Mouse (Mus musculus): ENCODE measurements around the gene Gm20388. TPM values are rescaled to one million over a fixed set of nuclear protein-coding genes. Genes with fewer than 3 reads are reported as not detected.

The Gm20388 gene
- total and polyA plus RNA-seq, 2 experiments from 2014 or later, result 51.3 TPM; not detected in 1

DNA sequence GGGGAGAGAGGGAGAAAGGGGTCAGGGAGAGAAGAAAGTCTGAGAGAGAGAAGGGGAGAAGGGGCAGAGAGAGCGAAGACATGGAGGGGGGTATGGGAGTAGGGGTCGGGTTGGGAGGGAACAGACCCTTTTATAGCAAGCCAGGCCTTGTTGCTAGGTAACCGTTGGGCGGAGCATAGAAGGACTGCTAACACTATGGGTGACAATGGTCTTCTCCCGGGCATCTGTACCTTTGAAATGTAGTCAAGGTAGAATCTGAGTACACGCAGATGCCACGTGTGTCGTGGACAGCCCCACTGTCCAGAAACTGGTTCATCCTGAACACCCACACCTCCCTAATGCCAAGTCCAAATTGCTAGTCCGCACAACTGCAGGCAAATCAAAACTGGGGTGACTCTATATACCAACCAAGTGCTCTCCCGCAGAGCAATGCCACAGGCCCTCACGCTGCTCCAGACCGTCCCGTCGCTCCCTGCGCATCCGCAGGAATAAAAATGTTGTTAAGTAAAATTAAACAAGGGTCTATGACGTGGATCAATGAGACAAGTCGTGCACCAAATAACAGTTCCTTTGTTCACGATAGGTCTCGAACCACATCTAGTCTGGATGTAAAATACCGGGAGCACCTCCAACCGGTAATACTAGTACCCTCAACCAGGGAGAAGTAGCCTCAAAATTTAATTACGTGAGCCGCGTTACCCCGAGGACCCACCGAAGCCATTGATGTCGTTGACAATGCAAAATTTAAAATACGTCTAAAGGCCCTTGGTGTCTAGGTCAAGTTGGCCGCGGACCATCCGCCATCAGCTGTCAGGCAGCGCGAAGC lies 3566.5 kb downstream of the Gm20388 start:
- DNase-seq, result peak; percentile 69

GRCm38 (mm10) chr8:123477737-123478258 lies 3567.2 kb downstream of the Gm20388 start, which contains the start of gene Afg3l1:
Gene Afg3l1 (plus strand): TSS chr8:123477903.
- Histone ChIP-seq H3K36me3 (ENCODE audit: insufficient read depth) (peaks cover 13% of the 10 kb centered on the region), H3K9ac (peak within 1 kb of the TSS; percentile 87), H3K9me3 (ENCODE audit: low read length) (no peaks in the 10 kb centered on the region), H3K4me3 (ENCODE audit: low read depth, low read length) (peak within 1 kb of the TSS; percentile 87), H3K4me1 (ENCODE audit: insufficient read depth) (0 out of 2 replicates have a peak, but pooled peaks cover 7% of the 10 kb centered on the region), H3K27ac (ENCODE audit: low read depth, low read length) (peak within 1 kb of the TSS; percentile 96), H3K27me3 (ENCODE audit: insufficient read depth, low read length) (no peaks in the 10 kb centered on the region), H3K4me2 (ENCODE audit: low read depth) (peak within 1 kb of the TSS; percentile 62)
- ATAC-seq (peak; percentile 92), DNase-seq (peak; percentile 94)
- 2% methylated on average over 51 of the region's 58 CpGs for WGBS
- no peak for TF ChIP-seq CTCF (IDR thresholded peaks at IDR 0.05; ENCODE audit: low read depth)

More for the DNA sequence above, 3566.5 kb downstream of the Gm20388 start:
- no peak for TF ChIP-seq CTCF (IDR thresholded peaks at IDR 0.05; ENCODE audit: low read depth)
- 7% methylated on average over 34 of the region's 34 CpGs for WGBS
- Histone ChIP-seq H3K27ac (ENCODE audit: low read depth, low read length) (peak overlapping the region; percentile 96), H3K27me3 (ENCODE audit: insufficient read depth, low read length) (no peaks in the 10 kb centered on the region), H3K4me3 (ENCODE audit: low read depth, low read length) (peak overlapping the region; percentile 87), H3K9ac (peak overlapping the region; percentile 87), H3K4me2 (ENCODE audit: low read depth) (peak overlapping the region; percentile 62), H3K4me1 (ENCODE audit: insufficient read depth) (0 out of 2 replicates have a peak, but pooled peaks cover 7% of the 10 kb centered on the region), H3K9me3 (ENCODE audit: low read length) (no peaks in the 10 kb centered on the region), H3K36me3 (ENCODE audit: insufficient read depth) (peaks cover 8% of the 10 kb centered on the region)
- ATAC-seq, result peak; percentile 55

GRCm38 (mm10) chr8:123478456-123479218 lies 3568.0 kb downstream of the Gm20388 start:
- Histone ChIP-seq H3K9me3 (ENCODE audit: low read length) (no peaks in the 10 kb centered on the region), H3K9ac (peak overlapping the region; percentile 87), H3K4me2 (ENCODE audit: low read depth) (peak overlapping the region; percentile 62), H3K36me3 (ENCODE audit: insufficient read depth) (peaks cover 18% of the 10 kb centered on the region), H3K27me3 (ENCODE audit: insufficient read depth, low read length) (no peaks in the 10 kb centered on the region), H3K27ac (ENCODE audit: low read depth, low read length) (peak overlapping the region; percentile 96), H3K4me1 (ENCODE audit: insufficient read depth) (0 out of 2 replicates have a peak, but pooled peaks cover 7% of the 10 kb centered on the region), H3K4me3 (ENCODE audit: low read depth, low read length) (peak overlapping the region; percentile 87)
- ATAC-seq, result peak; percentile 2; the same call in 1 of the 2 replicates
- no peak for DNase-seq
- WGBS, result 36% methylated on average over 16 of the region's 16 CpGs
- TF ChIP-seq CTCF (IDR thresholded peaks at IDR 0.05; ENCODE audit: low read depth), result no peak

- no peak overlapping the region for H3K27ac ChIP-seq (ENCODE audit: low read depth, low read length)
- ATAC-seq (no peak), DNase-seq (no peak)
- H3K4me3 ChIP-seq (ENCODE audit: low read depth, low read length), result no peak overlapping the region
- WGBS, result 82% methylated on average over 7 of the region's 7 CpGs
- no peak overlapping the region for H3K4me2 ChIP-seq (ENCODE audit: low read depth)
- no peak overlapping the region for H3K9ac ChIP-seq
- no peaks in the 10 kb centered on the region for H3K9me3 ChIP-seq (ENCODE audit: low read length)
- peak; percentile 19; the same call in 1 of the 2 replicates for TF ChIP-seq CTCF (IDR thresholded peaks at IDR 0.05; ENCODE audit: low read depth)
- H3K4me1 ChIP-seq (ENCODE audit: insufficient read depth), result no peaks in the 10 kb centered on the region
- no peaks in the 10 kb centered on the region for H3K27me3 ChIP-seq (ENCODE audit: insufficient read depth, low read length)
- peaks cover 47% of the 10 kb centered on the region for H3K36me3 ChIP-seq (ENCODE audit: insufficient read depth)
Observed at GRCm38 (mm10) chr8:123482627-123483026, 3572.0 kb downstream of the Gm20388 start.

DNA sequence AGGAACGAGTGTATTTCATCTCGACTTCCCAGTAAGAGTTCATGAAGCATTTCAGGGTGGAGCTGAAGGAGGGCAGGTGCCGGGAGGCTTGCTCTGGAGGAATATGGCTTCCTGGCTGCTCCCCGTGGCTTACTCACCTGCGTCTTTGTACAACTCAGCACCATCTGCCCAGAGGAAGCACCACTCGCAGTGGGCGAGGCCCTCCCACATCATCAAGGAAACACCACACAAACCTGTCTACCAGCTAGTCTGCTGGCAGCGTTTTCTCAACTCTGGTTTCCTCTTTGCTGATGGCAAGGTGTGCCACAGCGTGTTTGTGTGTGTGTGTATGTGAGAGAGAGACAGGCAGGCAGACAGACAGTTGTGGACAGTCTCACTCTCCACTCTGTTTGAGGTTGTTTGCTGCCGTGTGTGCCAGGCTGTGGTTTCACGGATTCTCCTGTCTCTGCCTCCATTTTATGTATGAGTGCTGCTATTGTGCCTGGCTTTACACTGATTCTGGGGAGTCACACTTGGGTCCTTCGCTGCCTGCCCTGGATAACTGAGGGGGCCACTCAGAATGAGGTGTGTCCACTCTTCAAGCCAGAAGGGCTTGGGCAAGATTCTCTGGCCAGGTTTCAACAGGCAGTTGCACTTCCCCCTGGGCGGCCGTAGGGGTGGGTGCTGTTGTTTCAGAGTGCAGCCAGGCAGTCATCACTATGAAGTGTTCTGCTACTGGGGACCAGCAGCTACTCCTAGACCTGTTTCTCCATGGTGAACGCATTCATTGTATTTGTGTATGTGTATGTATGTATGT lies 3580.8 kb downstream of the Gm20388 start:
- TF ChIP-seq CTCF (IDR thresholded peaks at IDR 0.05; ENCODE audit: low read depth), result no peak
- 93% methylated on average over 15 of the region's 15 CpGs for WGBS

GRCm38 (mm10) chr8:123492898-123493297 lies 3582.3 kb downstream of the Gm20388 start:
- H3K9me3 ChIP-seq (ENCODE audit: low read length), result no peaks in the 10 kb centered on the region
- no peaks in the 10 kb centered on the region for H3K27me3 ChIP-seq (ENCODE audit: insufficient read depth, low read length)
- H3K27ac ChIP-seq (ENCODE audit: low read depth, low read length), result no peak overlapping the region
- DNase-seq (no peak), ATAC-seq (no peak)
- WGBS, result 95% methylated on average over 9 of the region's 9 CpGs
- no peaks in the 10 kb centered on the region for H3K4me1 ChIP-seq (ENCODE audit: insufficient read depth)
- H3K4me2 ChIP-seq (ENCODE audit: low read depth), result no peak overlapping the region
- TF ChIP-seq CTCF (IDR thresholded peaks at IDR 0.05; ENCODE audit: low read depth), result no peak
- H3K36me3 ChIP-seq (ENCODE audit: insufficient read depth), result peaks cover 88% of the 10 kb centered on the region
- H3K4me3 ChIP-seq (ENCODE audit: low read depth, low read length), result no peak overlapping the region
- no peak overlapping the region for H3K9ac ChIP-seq

More for the DNA sequence above, 3580.8 kb downstream of the Gm20388 start:
- DNase-seq (no peak), ATAC-seq (no peak)
- Histone ChIP-seq H3K36me3 (ENCODE audit: insufficient read depth) (peaks cover 93% of the 10 kb centered on the region), H3K27ac (ENCODE audit: low read depth, low read length) (no peak overlapping the region), H3K9ac (no peak overlapping the region), H3K4me3 (ENCODE audit: low read depth, low read length) (no peak overlapping the region), H3K4me1 (ENCODE audit: insufficient read depth) (no peaks in the 10 kb centered on the region), H3K27me3 (ENCODE audit: insufficient read depth, low read length) (no peaks in the 10 kb centered on the region), H3K9me3 (ENCODE audit: low read length) (no peaks in the 10 kb centered on the region), H3K4me2 (ENCODE audit: low read depth) (no peak overlapping the region)

All from forebrain, postnatal 0 days (tissue).